Mouse (Mus musculus) liver, embryonic 11.5 days (tissue): Measurements from ENCODE around the gene Eif3k. TPM values are rescaled to one million over a fixed set of nuclear protein-coding genes. Genes with fewer than 3 reads are reported as not detected.

Experiments used
- ATAC-seq: fragments of 200-750 bp; cut with Nextera tagmentation; replicated peaks from 2 replicates; pipeline ENCODE4 v1.8.0; 2017; ENCODE audit warnings: moderate number of reproducible peaks, mild to moderate bottlenecking, moderate TSS enrichment, moderate library complexity; ENCODE audit not compliant: low FRiP score
- DNase-seq: peaks from one replicate; pipeline ENCODE4 v3.0.0-alpha.2; 2017; ENCODE audit warnings: low spot score
- H3K27ac ChIP-seq: fragments of 300-500 bp; sonication (generic); 2 replicates; pipeline ENCODE4 v1.5.1; 2014; ENCODE audit warnings: mild to moderate bottlenecking, low read depth, low read length, control low read depth
- H3K27me3 ChIP-seq: fragments of 300-500 bp; sonication (generic); replicated peaks from 2 replicates; pipeline ENCODE4 v1.6.1; 2014; ENCODE audit warnings: low read length, mixed read lengths; ENCODE audit not compliant: control insufficient read depth, insufficient read depth
- H3K36me3 ChIP-seq: fragments of 300-500 bp; sonication (generic); 2 replicates; pipeline ENCODE4 v1.6.1; 2014; ENCODE audit warnings: mild to moderate bottlenecking, low read length, moderate library complexity, mixed read lengths; ENCODE audit not compliant: control insufficient read depth, insufficient read depth
- H3K4me1 ChIP-seq: fragments of 300-500 bp; sonication (generic); replicated peaks from 2 replicates; pipeline ENCODE4 v1.6.1; 2014; ENCODE audit warnings: low read length, mixed read lengths; ENCODE audit not compliant: control insufficient read depth, insufficient read depth
- H3K4me2 ChIP-seq: fragments of 300-500 bp; sonication (generic); 2 replicates; pipeline ENCODE4 v1.6.1; 2014; ENCODE audit warnings: mild to moderate bottlenecking, control low read depth, moderate library complexity
- H3K4me3 ChIP-seq: fragments of 300-500 bp; sonication (generic); 2 replicates; pipeline ENCODE4 v1.5.1; 2014; ENCODE audit warnings: low read depth, low read length, control low read depth
- H3K9ac ChIP-seq: fragments of 300-500 bp; sonication (generic); 2 replicates; pipeline ENCODE4 v1.6.1; 2014; ENCODE audit warnings: low read depth, low read length, control low read depth
- H3K9me3 ChIP-seq: fragments of 300-500 bp; sonication (generic); 2 replicates; pipeline ENCODE4 v1.6.1; 2016; ENCODE audit warnings: low read length, inconsistent platforms, mixed read lengths; ENCODE audit not compliant: control insufficient read depth
- WGBS: fragments of 180-500 bp; shearing (Covaris S2); extraction: QIAGEN DNeasy Blood & Tissue Kit; methylation state at CpG from one replicate; pipeline ENCODE4 v1.1.7; 2014; 5-methylcytosine and 5-hydroxymethylcytosine counted together
- polyA plus RNA-seq: library from polyadenylated mRNA; unstranded; fragments of >200 nt; fragmentation: Nextera tagmentation; extraction: Ambion mirVana; gene quantifications from 2 replicates; pipeline ENCODE4 v1.2.1, GENCODE M21; 2014

Gene Eif3k
- polyA plus RNA-seq, 1 experiment from 2014 or later = 425 TPM

GRCm38 (mm10) chr7:28931032-28931694 lies 50.5 kb downstream of the Eif3k start:
- H3K27me3 ChIP-seq = no peaks in the 10 kb centered on the region
- no peaks in the 10 kb centered on the region for H3K9me3 ChIP-seq
- no peak overlapping the region for H3K4me3 ChIP-seq
- no peak overlapping the region for H3K9ac ChIP-seq
- no peak overlapping the region for H3K27ac ChIP-seq
- peaks cover 52% of the 10 kb centered on the region for H3K4me1 ChIP-seq
- WGBS = 91% methylated on average over 7 of the region's 7 CpGs
- H3K4me2 ChIP-seq = no peak overlapping the region
- peaks cover 5% of the 10 kb centered on the region; the same call in 1 of the 2 replicates for H3K36me3 ChIP-seq
- DNase-seq (no peak), ATAC-seq (no peak)

DNA sequence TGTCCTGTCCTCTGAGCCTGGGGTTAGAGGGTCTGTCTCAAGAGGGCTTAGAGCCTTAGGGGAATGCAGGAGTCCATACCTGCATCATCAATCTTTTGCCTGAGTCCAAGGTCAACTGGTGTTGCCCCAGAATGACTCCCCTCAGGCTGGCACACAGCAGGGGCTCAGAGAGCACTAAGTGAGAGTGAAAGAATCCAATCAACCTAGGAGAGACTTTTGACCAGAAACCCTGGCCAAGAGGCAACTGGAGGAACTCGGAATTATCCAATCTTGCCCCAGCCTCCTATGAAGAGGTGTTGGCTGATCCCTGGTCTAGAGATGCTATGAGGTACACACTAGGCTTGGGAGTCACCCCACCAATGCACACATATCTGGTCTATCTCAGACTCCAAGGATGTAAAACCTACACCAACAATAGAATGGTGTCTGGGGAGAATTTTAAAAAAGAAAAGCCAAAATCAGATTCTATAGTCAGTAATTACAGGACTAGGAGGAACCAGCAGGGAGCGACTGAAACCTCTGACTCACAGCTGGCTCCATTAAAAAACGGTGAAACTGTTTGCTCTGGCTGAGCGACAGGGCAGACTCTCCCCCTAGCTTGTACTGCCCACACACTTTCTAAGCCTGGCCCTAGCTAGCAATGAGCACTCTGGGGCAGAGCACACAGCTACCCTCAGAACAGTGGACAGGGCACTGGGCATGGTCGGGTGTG lies 51.2 kb downstream of the Eif3k start:
- Histone ChIP-seq H3K9me3 (no peaks in the 10 kb centered on the region), H3K4me2 (no peak overlapping the region), H3K4me3 (no peak overlapping the region), H3K9ac (no peak overlapping the region), H3K4me1 (peaks cover 52% of the 10 kb centered on the region), H3K27me3 (no peaks in the 10 kb centered on the region), H3K36me3 (peaks cover 5% of the 10 kb centered on the region; the same call in 1 of the 2 replicates), H3K27ac (no peak overlapping the region)
- ATAC-seq (no peak), DNase-seq (no peak)
- WGBS = 71% methylated on average over 5 of the region's 5 CpGs

- peaks cover 5% of the 10 kb centered on the region; the same call in 1 of the 2 replicates for H3K36me3 ChIP-seq
- no peak overlapping the region for H3K4me3 ChIP-seq
- ATAC-seq (no peak), DNase-seq (no peak)
- no peak overlapping the region for H3K27ac ChIP-seq
- no peak overlapping the region for H3K9ac ChIP-seq
- WGBS = 74% methylated on average over 3 of the region's 3 CpGs
- no peaks in the 10 kb centered on the region for H3K27me3 ChIP-seq
- no peaks in the 10 kb centered on the region for H3K9me3 ChIP-seq
- H3K4me2 ChIP-seq = no peak overlapping the region
- peaks cover 58% of the 10 kb centered on the region for H3K4me1 ChIP-seq
Observed at GRCm38 (mm10) chr7:28929381-28929780, 52.3 kb downstream of the Eif3k start.

DNA sequence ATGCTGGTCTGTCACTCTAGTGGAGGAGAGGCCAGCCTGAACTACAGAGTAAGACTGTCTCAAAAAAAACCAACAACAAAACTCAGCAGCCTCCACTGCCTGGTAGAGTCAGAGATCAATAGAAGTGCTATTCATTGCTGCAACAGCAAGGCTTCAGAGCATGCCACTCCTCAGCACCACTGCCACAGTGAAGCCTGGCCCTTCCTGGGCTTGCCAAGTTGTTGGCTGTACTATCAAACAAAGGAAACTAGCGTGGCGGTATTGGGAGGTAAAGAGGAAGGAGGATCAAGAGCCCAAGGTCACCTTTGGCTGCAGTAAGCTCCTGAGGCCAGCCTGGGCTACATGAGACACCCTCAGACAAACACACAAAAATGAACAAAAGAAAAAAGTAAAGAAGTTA lies 55.5 kb downstream of the Eif3k start:
- 57% methylated on average over 2 of the region's 2 CpGs for WGBS
- peaks cover 5% of the 10 kb centered on the region; the same call in 1 of the 2 replicates for H3K36me3 ChIP-seq
- no peak overlapping the region for H3K4me3 ChIP-seq
- H3K27me3 ChIP-seq = no peaks in the 10 kb centered on the region
- no peak for DNase-seq
- no peak overlapping the region for H3K4me2 ChIP-seq
- 0 out of 2 replicates have a peak overlapping the region, but pooled peaks have one; percentile 35 for H3K9ac ChIP-seq
- ATAC-seq = no peak
- no peaks in the 10 kb centered on the region for H3K9me3 ChIP-seq
- peak overlapping the region; percentile 56 for H3K27ac ChIP-seq
- peaks cover 74% of the 10 kb centered on the region for H3K4me1 ChIP-seq

DNA sequence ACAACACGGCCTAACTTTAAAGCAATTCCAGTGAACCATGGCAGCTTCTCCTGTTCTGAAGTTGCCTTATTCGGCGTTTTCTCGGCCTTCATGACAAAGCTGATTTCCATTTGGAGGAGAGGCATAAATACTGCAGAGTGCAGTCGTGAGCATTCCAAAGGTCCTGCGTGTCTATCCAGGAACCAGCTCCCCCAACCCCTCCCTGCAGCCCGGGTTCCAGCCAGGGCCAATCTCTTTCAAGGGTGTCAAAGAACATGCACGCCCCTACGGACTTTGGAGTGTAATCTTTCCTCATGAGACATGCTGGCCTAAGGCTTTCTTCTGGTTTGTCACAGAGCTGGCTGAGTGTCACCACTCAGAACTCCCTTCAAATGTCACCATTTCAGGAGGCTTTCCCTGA lies 56.3 kb downstream of the Eif3k start:
- Histone ChIP-seq H3K4me3 (no peak overlapping the region), H3K4me1 (peaks cover 72% of the 10 kb centered on the region), H3K4me2 (peak overlapping the region; percentile 28; the same call in 1 of the 2 replicates), H3K9me3 (no peaks in the 10 kb centered on the region), H3K27ac (peak overlapping the region; percentile 59), H3K27me3 (no peaks in the 10 kb centered on the region), H3K9ac (no peak overlapping the region), H3K36me3 (peaks cover 3% of the 10 kb centered on the region; the same call in 1 of the 2 replicates)
- DNase-seq (no peak), ATAC-seq (no peak)
- 51% methylated on average over 9 of the region's 9 CpGs for WGBS

GRCm38 (mm10) chr7:28924802-28925201 lies 56.9 kb downstream of the Eif3k start:
- H3K9me3 ChIP-seq = no peaks in the 10 kb centered on the region
- peak overlapping the region; percentile 59 for H3K27ac ChIP-seq
- H3K36me3 ChIP-seq = peaks cover 2% of the 10 kb centered on the region; the same call in 1 of the 2 replicates
- H3K27me3 ChIP-seq = no peaks in the 10 kb centered on the region
- 0 out of 2 replicates have a peak overlapping the region, but pooled peaks have one; percentile 31 for H3K9ac ChIP-seq
- H3K4me2 ChIP-seq = peak overlapping the region; percentile 4; the same call in 1 of the 2 replicates
- WGBS = 53% methylated on average over 3 of the region's 3 CpGs
- ATAC-seq = no peak
- DNase-seq = no peak
- no peak overlapping the region for H3K4me3 ChIP-seq
- peaks cover 72% of the 10 kb centered on the region for H3K4me1 ChIP-seq

DNA sequence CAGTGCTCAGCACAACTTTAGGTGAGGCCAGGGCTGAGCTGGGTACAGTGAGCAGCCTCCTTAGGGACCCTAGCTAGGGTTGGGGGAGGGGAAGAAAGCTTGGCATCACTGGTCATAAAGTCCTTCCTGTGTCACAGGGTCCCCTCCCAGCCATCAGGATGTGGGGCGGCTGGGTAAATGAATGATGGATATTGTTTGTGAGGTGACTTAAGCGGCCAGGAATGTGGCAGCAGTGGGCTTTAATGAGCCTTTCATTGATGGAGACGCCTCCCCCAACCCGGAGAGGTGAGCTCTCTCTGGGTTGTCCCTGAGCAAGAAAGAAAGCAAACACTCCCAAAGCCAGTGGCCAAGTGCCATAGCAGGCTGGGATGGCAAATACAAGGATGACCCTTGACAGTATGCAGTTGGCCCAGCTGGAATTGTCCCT lies 57.8 kb downstream of the Eif3k start:
- Histone ChIP-seq H3K9me3 (no peaks in the 10 kb centered on the region), H3K4me2 (no peak overlapping the region; the same call in 1 of the 2 replicates), H3K4me1 (peaks cover 73% of the 10 kb centered on the region), H3K27me3 (no peaks in the 10 kb centered on the region), H3K36me3 (peaks cover 4% of the 10 kb centered on the region; the same call in 1 of the 2 replicates), H3K27ac (peak overlapping the region; percentile 59), H3K4me3 (no peak overlapping the region), H3K9ac (no peak overlapping the region)
- ATAC-seq (no peak), DNase-seq (no peak)
- 43% methylated on average over 4 of the region's 4 CpGs for WGBS

- Histone ChIP-seq H3K4me1 (peaks cover 81% of the 10 kb centered on the region), H3K9me3 (no peaks in the 10 kb centered on the region), H3K27me3 (no peaks in the 10 kb centered on the region), H3K27ac (no peak overlapping the region), H3K4me2 (no peak overlapping the region), H3K9ac (no peak overlapping the region), H3K36me3 (peaks cover 12% of the 10 kb centered on the region), H3K4me3 (no peak overlapping the region)
- ATAC-seq (no peak), DNase-seq (no peak)
- 76% methylated on average over 4 of the region's 4 CpGs for WGBS
Observed at GRCm38 (mm10) chr7:28922606-28923005, 59.1 kb downstream of the Eif3k start.
